Mouse (Mus musculus) forebrain, embryonic 11.5 days (tissue): ENCODE measurements around the gene Rsg1. TPM values are rescaled to one million over a fixed set of nuclear protein-coding genes. Genes with fewer than 3 reads are reported as not detected.

ENCODE experiments used
- ATAC-seq: fragments of 200-750 bp; cut with Nextera tagmentation; replicated peaks from 2 replicates; pipeline ENCODE4 v1.8.0; 2017; ENCODE audit warnings: moderate TSS enrichment; ENCODE audit not compliant: low FRiP score
- DNase-seq: peaks from one replicate; pipeline ENCODE4 v3.0.0-alpha.2; 2017; ENCODE audit warnings: low spot score
- H3K27ac ChIP-seq: fragments of 300-500 bp; sonication (generic); 2 replicates; pipeline ENCODE4 v1.5.1; 2014; ENCODE audit warnings: low read depth, low read length
- H3K27me3 ChIP-seq: fragments of 300-500 bp; sonication (generic); 2 replicates; pipeline ENCODE4 v1.6.1; 2014; ENCODE audit warnings: mild to moderate bottlenecking, low read length, mixed read lengths; ENCODE audit not compliant: control insufficient read depth, insufficient read depth
- H3K36me3 ChIP-seq: fragments of 300-500 bp; sonication (generic); 2 replicates; pipeline ENCODE4 v1.6.1; 2014; ENCODE audit warnings: mild to moderate bottlenecking, low read length, moderate library complexity, mixed read lengths; ENCODE audit not compliant: control insufficient read depth, insufficient read depth
- H3K4me1 ChIP-seq: fragments of 300-500 bp; sonication (generic); replicated peaks from 2 replicates; pipeline ENCODE4 v1.6.1; 2014; ENCODE audit warnings: low read length, mixed read lengths; ENCODE audit not compliant: control insufficient read depth, insufficient read depth
- H3K4me2 ChIP-seq: fragments of 300-500 bp; sonication (generic); 2 replicates; pipeline ENCODE4 v1.6.1; 2014; ENCODE audit warnings: low read depth, mild to moderate bottlenecking, low read length, moderate library complexity, mixed read lengths; ENCODE audit not compliant: severe bottlenecking
- H3K4me3 ChIP-seq: fragments of 300-500 bp; sonication (generic); 2 replicates; pipeline ENCODE4 v1.5.1; 2014; ENCODE audit warnings: low read depth, low read length
- H3K9ac ChIP-seq: fragments of 300-500 bp; sonication (generic); 2 replicates; pipeline ENCODE4 v1.6.1; 2014; ENCODE audit warnings: low read length
- H3K9me3 ChIP-seq: fragments of 300-500 bp; sonication (generic); 2 replicates; pipeline ENCODE4 v1.6.1; 2016; ENCODE audit warnings: low read length, mixed read lengths; ENCODE audit not compliant: control insufficient read depth
- WGBS: fragments of 180-500 bp; shearing (Covaris S2); extraction: QIAGEN DNeasy Blood & Tissue Kit; methylation state at CpG from one replicate; pipeline ENCODE4 v1.1.7; 2014; 5-methylcytosine and 5-hydroxymethylcytosine counted together
- polyA plus RNA-seq: library from polyadenylated mRNA; unstranded; fragments of >200 nt; fragmentation: Nextera tagmentation; extraction: Ambion mirVana; gene quantifications from 2 replicates; pipeline ENCODE4 v1.2.1, GENCODE M21; 2014

Gene Rsg1
- polyA plus RNA-seq, 1 experiment from 2014 or later, result 5.8 TPM

- peak overlapping the region; percentile 54; the same call in 1 of the 2 replicates for H3K4me2 ChIP-seq
- WGBS, result 3% methylated on average over 17 of the region's 17 CpGs
- H3K9me3 ChIP-seq, result no peaks in the 10 kb centered on the region
- peaks cover 28% of the 10 kb centered on the region for H3K4me1 ChIP-seq
- peak; percentile 52 for DNase-seq
- H3K36me3 ChIP-seq, result no peaks in the 10 kb centered on the region
- peak overlapping the region; percentile 29; the same call in 1 of the 2 replicates for H3K4me3 ChIP-seq
- no peak for ATAC-seq
- H3K27ac ChIP-seq, result no peak overlapping the region
- H3K9ac ChIP-seq, result no peak overlapping the region
- H3K27me3 ChIP-seq, result peaks cover 70% of the 10 kb centered on the region
These were observed 33.2 kb downstream of the Rsg1 start for GRCm38 (mm10) chr4:141246998-141247350.

DNA sequence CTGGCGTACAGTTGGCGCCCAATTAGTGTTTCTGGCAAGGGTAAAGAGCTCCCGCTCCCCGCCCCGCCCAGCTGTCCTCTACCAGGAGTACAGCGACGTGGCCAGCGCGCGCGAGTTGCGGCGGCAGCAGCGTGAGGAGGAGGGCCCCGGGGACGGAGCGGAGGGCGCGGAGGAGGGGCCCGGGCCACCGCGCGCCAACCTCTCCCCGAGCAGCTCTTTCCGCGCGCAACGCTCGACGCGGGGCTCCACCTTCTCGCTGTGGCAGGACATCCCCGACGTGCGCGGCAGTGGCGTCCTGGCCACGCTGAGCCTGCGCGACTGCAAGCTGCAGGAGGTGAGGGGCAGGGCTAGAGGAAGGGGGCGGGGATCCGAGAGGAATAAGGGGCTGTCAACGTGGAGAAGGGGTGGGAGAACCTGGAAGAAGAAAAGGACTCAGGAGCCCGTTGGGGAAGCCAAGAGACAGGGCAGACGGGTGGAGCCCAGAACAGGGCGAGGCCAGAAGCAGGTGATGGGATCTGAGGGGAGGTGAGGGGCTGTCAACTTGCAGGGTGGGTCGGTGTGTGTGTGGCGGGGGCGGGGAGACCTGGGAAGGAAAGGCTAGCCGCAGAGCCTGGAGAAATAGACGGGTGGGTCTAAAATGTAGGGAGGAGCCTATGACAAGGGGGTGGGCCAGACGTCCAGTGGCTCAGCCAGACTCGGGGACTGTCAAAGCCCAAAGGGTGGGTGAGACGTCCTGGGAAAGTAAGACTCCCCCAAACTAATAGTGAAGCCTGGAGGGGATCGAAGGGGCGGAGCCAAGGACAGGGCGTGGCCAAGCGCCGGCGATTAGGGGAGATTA is 34.2 kb downstream of the Rsg1 start:
- peak; percentile 72 for DNase-seq

GRCm38 (mm10) chr4:141248614-141248978 is 34.8 kb downstream of the Rsg1 start:
- Histone ChIP-seq H3K9ac (no peak overlapping the region), H3K27ac (no peak overlapping the region), H3K4me2 (no peak overlapping the region), H3K27me3 (peaks cover 56% of the 10 kb centered on the region), H3K4me3 (no peak overlapping the region), H3K4me1 (peaks cover 25% of the 10 kb centered on the region), H3K36me3 (no peaks in the 10 kb centered on the region), H3K9me3 (no peaks in the 10 kb centered on the region)
- 10% methylated on average over 11 of the region's 11 CpGs for WGBS
- DNase-seq, result no peak
- ATAC-seq, result peak; percentile 37; the same call in 1 of the 2 replicates

More for the DNA sequence above, 34.2 kb downstream of the Rsg1 start:
- peak; percentile 51 for ATAC-seq
- Histone ChIP-seq H3K9me3 (no peaks in the 10 kb centered on the region), H3K4me1 (peaks cover 25% of the 10 kb centered on the region), H3K4me3 (peak overlapping the region; percentile 29), H3K27me3 (peaks cover 62% of the 10 kb centered on the region), H3K4me2 (peak overlapping the region; percentile 54), H3K9ac (peak overlapping the region; percentile 27; the same call in 1 of the 2 replicates), H3K27ac (no peak overlapping the region), H3K36me3 (no peaks in the 10 kb centered on the region)
- under 1% methylated on average over 59 of the region's 60 CpGs for WGBS

GRCm38 (mm10) chr4:141249383-141249782 is 35.6 kb downstream of the Rsg1 start:
- no peak for DNase-seq
- no peak for ATAC-seq
- Histone ChIP-seq H3K36me3 (no peaks in the 10 kb centered on the region), H3K4me3 (no peak overlapping the region), H3K4me2 (no peak overlapping the region), H3K27ac (no peak overlapping the region), H3K4me1 (peaks cover 23% of the 10 kb centered on the region), H3K9ac (no peak overlapping the region), H3K27me3 (peaks cover 51% of the 10 kb centered on the region), H3K9me3 (no peaks in the 10 kb centered on the region)
- WGBS, result 69% methylated on average over 11 of the region's 11 CpGs

GRCm38 (mm10) chr4:141251071-141251470 is 37.3 kb downstream of the Rsg1 start:
- no peaks in the 10 kb centered on the region for H3K9me3 ChIP-seq
- H3K27me3 ChIP-seq, result peaks cover 36% of the 10 kb centered on the region
- WGBS, result 80% methylated on average over 8 of the region's 8 CpGs
- no peak overlapping the region for H3K4me3 ChIP-seq
- H3K27ac ChIP-seq, result no peak overlapping the region
- no peaks in the 10 kb centered on the region for H3K36me3 ChIP-seq
- H3K9ac ChIP-seq, result no peak overlapping the region
- no peak overlapping the region for H3K4me2 ChIP-seq
- DNase-seq, result no peak
- no peak for ATAC-seq
- peaks cover 14% of the 10 kb centered on the region for H3K4me1 ChIP-seq

- no peak overlapping the region for H3K9ac ChIP-seq
- H3K4me1 ChIP-seq, result peaks cover 5% of the 10 kb centered on the region; the same call in 1 of the 2 replicates
- H3K36me3 ChIP-seq, result no peaks in the 10 kb centered on the region
- DNase-seq, result no peak
- ATAC-seq, result no peak
- no peak overlapping the region for H3K4me2 ChIP-seq
- H3K27me3 ChIP-seq, result peaks cover 20% of the 10 kb centered on the region
- H3K9me3 ChIP-seq, result no peaks in the 10 kb centered on the region
- no peak overlapping the region for H3K27ac ChIP-seq
- H3K4me3 ChIP-seq, result no peak overlapping the region
- WGBS, result 71% methylated on average over 2 of the region's 2 CpGs
These were observed 38.9 kb downstream of the Rsg1 start for GRCm38 (mm10) chr4:141252641-141253040.

DNA sequence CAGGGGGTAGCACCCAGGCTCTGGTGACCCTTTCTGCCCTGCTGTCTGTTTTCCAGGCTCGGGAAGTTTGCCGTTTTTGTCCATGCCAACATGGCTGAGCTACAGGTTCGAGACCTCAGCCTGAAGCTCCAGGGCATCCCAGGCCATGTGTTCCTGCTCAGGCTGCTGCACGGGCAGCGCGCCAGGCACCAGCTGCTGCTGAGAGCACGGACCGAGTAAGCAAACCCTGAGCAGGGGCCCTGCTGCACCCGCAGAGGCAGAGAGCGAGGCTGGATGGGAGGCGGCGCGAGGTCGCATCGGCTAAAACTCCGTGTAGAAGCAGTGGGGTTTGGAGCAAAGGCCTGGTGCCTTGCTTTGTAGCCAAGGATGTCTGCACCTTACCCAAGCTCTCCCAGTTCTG is 40.5 kb downstream of the Rsg1 start:
- Histone ChIP-seq H3K4me2 (no peak overlapping the region), H3K27me3 (peaks cover 4% of the 10 kb centered on the region), H3K36me3 (no peaks in the 10 kb centered on the region), H3K27ac (no peak overlapping the region), H3K9me3 (no peaks in the 10 kb centered on the region), H3K4me3 (no peak overlapping the region), H3K4me1 (no peaks in the 10 kb centered on the region), H3K9ac (no peak overlapping the region)
- WGBS, result 84% methylated on average over 16 of the region's 16 CpGs
- ATAC-seq, result no peak
- no peak for DNase-seq

- no peaks in the 10 kb centered on the region for H3K36me3 ChIP-seq
These were observed 43.7 kb downstream of the Rsg1 start for GRCm38 (mm10) chr4:141257440-141257839.

GRCm38 (mm10) chr4:141259413-141259812 is 45.7 kb downstream of the Rsg1 start:
- H3K27ac ChIP-seq, result no peak overlapping the region
- DNase-seq (no peak), ATAC-seq (no peak)
- no peaks in the 10 kb centered on the region for H3K36me3 ChIP-seq
- no peaks in the 10 kb centered on the region for H3K9me3 ChIP-seq
- H3K27me3 ChIP-seq, result no peaks in the 10 kb centered on the region
- no peak overlapping the region for H3K4me2 ChIP-seq
- H3K9ac ChIP-seq, result no peak overlapping the region
- no peak overlapping the region for H3K4me3 ChIP-seq
- 84% methylated on average over 12 of the region's 12 CpGs for WGBS
- H3K4me1 ChIP-seq, result no peaks in the 10 kb centered on the region

More at GRCm38 (mm10) chr4:141257440-141257839, 43.7 kb downstream of the Rsg1 start:
- no peak for ATAC-seq
- no peaks in the 10 kb centered on the region for H3K9me3 ChIP-seq
- H3K4me3 ChIP-seq, result no peak overlapping the region
- DNase-seq, result no peak
- 63% methylated on average over 5 of the region's 5 CpGs for WGBS
- H3K27me3 ChIP-seq, result no peaks in the 10 kb centered on the region
- H3K4me2 ChIP-seq, result no peak overlapping the region
- H3K9ac ChIP-seq, result no peak overlapping the region
- no peak overlapping the region for H3K27ac ChIP-seq
- H3K4me1 ChIP-seq, result no peaks in the 10 kb centered on the region
